Mouse (Mus musculus): ENCODE measurements around the gene Ascc3.

GRCm38 (mm10) chr10:50595340-50595739 is 2.9 kb downstream of the Ascc3 start:
- TF ChIP-seq CTCF (IDR thresholded peaks at IDR 0.05; ENCODE audit: borderline replicate concordance, insufficient read depth, low read depth, low read length) (no peak), POLR2A (IDR thresholded peaks at IDR 0.05; ENCODE audit: borderline replicate concordance, insufficient read depth, low read length) (no peak)

All from cerebellum, adult 2 months (tissue).